Mouse (Mus musculus): ENCODE data around the gene Atp6v1a. TPM values are rescaled to one million over a fixed set of nuclear protein-coding genes. Genes with fewer than 3 reads are reported as not detected.

Gene Atp6v1a
- total and polyA plus RNA-seq, 3 experiments: 75.0 to 104 (median 78.5) TPM

DNA sequence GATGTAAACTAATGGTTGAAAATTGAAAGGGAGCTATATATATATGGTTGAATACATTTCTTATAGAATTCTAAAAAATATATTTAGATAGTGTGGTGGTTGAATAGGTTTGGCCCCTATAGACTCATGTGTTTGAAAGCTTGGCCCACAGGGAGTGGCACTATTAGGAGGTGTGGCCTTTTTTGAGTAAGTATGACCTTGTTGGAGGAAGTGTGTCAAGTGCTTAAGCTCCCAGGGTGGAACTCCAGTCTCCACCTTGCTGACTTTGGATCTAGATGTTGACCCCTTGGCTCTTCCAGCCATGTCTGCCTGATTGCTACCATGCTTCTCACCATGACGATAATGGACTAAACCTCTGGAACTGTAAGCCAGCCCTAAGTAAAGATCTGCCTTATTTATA is 43.1 kb upstream of the Atp6v1a start:
- in situ Hi-C loops (cut with MboI; ENCODE audit: low pct_ligation_motif_present, low pct_unique_long_range_greater_than_20kb, low sequenced_read_pairs): no loop called here
- Histone ChIP-seq H3K27ac (ENCODE audit: insufficient read depth, low read depth) (no peak overlapping the region), H3K9me3 (replicated peaks; ENCODE audit: low read length) (no peaks in the 10 kb centered on the region), H3K27me3 (replicated peaks) (no peaks in the 10 kb centered on the region), H3K4me2 (ENCODE audit: insufficient read depth, low read depth, poor library complexity, severe bottlenecking) (no peak overlapping the region), H3K9ac (ENCODE audit: insufficient read depth, low read depth) (no peak overlapping the region), H3K4me3 (replicated peaks in 1 of 3; ENCODE audit: low read depth in 2 of 3, low read length in 2 of 3, poor library complexity in 1 of 3) (no peak overlapping the region), H3K4me1 (ENCODE audit: control insufficient read depth in 1 of 2, insufficient read depth in 2 of 2) (no peaks in the 10 kb centered on the region; a peak in 1 of 4 replicates), H3K79me2 (replicated peaks; ENCODE audit: control insufficient read depth, extremely low read depth, insufficient read depth, poor library complexity, severe bottlenecking) (0 out of 2 replicates have a peak, but pooled peaks cover 2% of the 10 kb centered on the region), H3K36me3 (replicated peaks in 1 of 2; ENCODE audit: control insufficient read depth in 1 of 2, insufficient read depth in 1 of 2, low read length in 1 of 2) (peaks cover 0 to 30% of the 10 kb centered on the region in 2 experiments)
- DNase-seq (ENCODE audit: extremely low read depth): no peak
- no peak for TF ChIP-seq CHD2 (IDR thresholded peaks at IDR 0.05; ENCODE audit: low read length)
- no peak for TF ChIP-seq JUN (IDR thresholded peaks at IDR 0.05; ENCODE audit: insufficient read depth, low read depth, low read length)
- no peak for TF ChIP-seq HCFC1 (IDR thresholded peaks at IDR 0.05; ENCODE audit: low read depth, low read length)
- no peak for TF ChIP-seq CTCF (conservative IDR thresholded peaks at IDR 0.05 in 1 of 2, IDR thresholded peaks at IDR 0.05 in 1 of 2; ENCODE audit: low read depth in 2 of 2, low read length in 2 of 2)
- dilution Hi-C loops (cut with MboI; ENCODE audit: extremely low pct_ligation_motif_present, extremely low pct_unique_long_range_greater_than_20kb, low sequenced_read_pairs): no loop called here

DNA sequence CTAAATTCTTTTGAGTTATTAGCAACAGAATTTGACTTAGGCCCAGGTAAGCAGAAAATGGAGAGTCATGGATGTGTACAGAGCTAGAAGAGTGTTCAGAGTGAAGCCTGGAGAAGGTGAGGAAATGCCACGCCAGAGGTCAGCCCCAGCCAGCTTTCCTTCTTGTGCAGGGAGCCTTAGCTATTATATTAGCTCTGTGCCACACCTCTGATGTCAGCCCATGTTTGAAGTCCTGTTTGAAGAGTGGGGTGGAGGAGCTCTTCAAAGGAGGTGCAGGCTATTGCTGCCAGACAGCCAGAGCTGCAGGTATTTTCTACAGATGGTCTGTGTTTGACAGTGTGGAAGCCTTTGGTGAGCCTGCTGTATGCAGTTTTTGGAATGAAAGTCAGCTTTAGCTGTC is 39.0 kb upstream of the Atp6v1a start:
- Histone ChIP-seq H3K27me3 (replicated peaks) (no peaks in the 10 kb centered on the region), H3K36me3 (replicated peaks in 1 of 2; ENCODE audit: control insufficient read depth in 1 of 2, insufficient read depth in 1 of 2, low read length in 1 of 2) (peaks cover 0 to 23% of the 10 kb centered on the region in 2 experiments), H3K9ac (ENCODE audit: insufficient read depth, low read depth) (no peak overlapping the region), H3K9me3 (replicated peaks; ENCODE audit: low read length) (no peaks in the 10 kb centered on the region), H3K4me3 (replicated peaks in 1 of 3; ENCODE audit: low read depth in 2 of 3, low read length in 2 of 3, poor library complexity in 1 of 3) (no peak overlapping the region), H3K4me1 (ENCODE audit: control insufficient read depth in 1 of 2, insufficient read depth in 2 of 2) (peaks cover 3 to 15% of the 10 kb centered on the region in 2 experiments; a peak in 3 of 4 replicates), H3K4me2 (ENCODE audit: insufficient read depth, low read depth, poor library complexity, severe bottlenecking) (no peak overlapping the region), H3K27ac (ENCODE audit: insufficient read depth, low read depth) (no peak overlapping the region), H3K79me2 (replicated peaks; ENCODE audit: control insufficient read depth, extremely low read depth, insufficient read depth, poor library complexity, severe bottlenecking) (no peaks in the 10 kb centered on the region; the same call in 1 of the 2 replicates)
- in situ Hi-C loops (cut with MboI; ENCODE audit: low pct_ligation_motif_present, low pct_unique_long_range_greater_than_20kb, low sequenced_read_pairs) (no loop called here), dilution Hi-C loops (cut with MboI; ENCODE audit: extremely low pct_ligation_motif_present, extremely low pct_unique_long_range_greater_than_20kb, low sequenced_read_pairs) (no loop called here)
- no peak for DNase-seq (ENCODE audit: extremely low read depth)
- TF ChIP-seq MEF2A (IDR thresholded peaks at IDR 0.05; ENCODE audit: borderline replicate concordance, low read depth, low read length): no peak
- no peak for TF ChIP-seq ZKSCAN1 (IDR thresholded peaks at IDR 0.05; ENCODE audit: borderline replicate concordance, low read depth, low read length)
- no peak for TF ChIP-seq IRF4 (IDR thresholded peaks at IDR 0.05; ENCODE audit: low read depth, low read length)
- no peak for TF ChIP-seq CHD1 (IDR thresholded peaks at IDR 0.05; ENCODE audit: low read depth, low read length)
- no peak for TF ChIP-seq CHD2 (IDR thresholded peaks at IDR 0.05; ENCODE audit: low read length)
- TF ChIP-seq HCFC1 (IDR thresholded peaks at IDR 0.05; ENCODE audit: low read depth, low read length): no peak
- no peak for TF ChIP-seq POLR2A (IDR thresholded peaks at IDR 0.05; ENCODE audit: low read depth, low read length)
- no peak for TF ChIP-seq SIN3A (IDR thresholded peaks at IDR 0.05; ENCODE audit: low read length)
- no peak for TF ChIP-seq SMC3 (IDR thresholded peaks at IDR 0.05; ENCODE audit: low read depth, low read length)
- TF ChIP-seq GABPA (IDR thresholded peaks at IDR 0.05; ENCODE audit: insufficient replicate concordance, low read depth, low read length): no peak
- TF ChIP-seq TBP (conservative IDR thresholded peaks at IDR 0.05; ENCODE audit: low read depth, low read length): no peak
- no peak for TF ChIP-seq ZMIZ1 (IDR thresholded peaks at IDR 0.05; ENCODE audit: low read depth, low read length)
- no peak for TF ChIP-seq E2F4 (IDR thresholded peaks at IDR 0.05; ENCODE audit: insufficient replicate concordance, low read depth, low read length)
- TF ChIP-seq JUND (conservative IDR thresholded peaks at IDR 0.05; ENCODE audit: low read depth, low read length): no peak
- no peak for TF ChIP-seq USF2 (conservative IDR thresholded peaks at IDR 0.05; ENCODE audit: low read depth, low read length)
- no peak for TF ChIP-seq RAD21 (IDR thresholded peaks at IDR 0.05; ENCODE audit: low read depth, low read length)
- no peak for TF ChIP-seq ZC3H11A (IDR thresholded peaks at IDR 0.05; ENCODE audit: low read depth, low read length)
- TF ChIP-seq MYC (IDR thresholded peaks at IDR 0.05; ENCODE audit: low read depth, low read length): no peak
- no peak for TF ChIP-seq EP300 (IDR thresholded peaks at IDR 0.05; ENCODE audit: low read length)
